Mouse (Mus musculus): Measurements from ENCODE around the gene Sgcd. TPM values are rescaled to one million over a fixed set of nuclear protein-coding genes. Genes with fewer than 3 reads are reported as not detected.

Gene Sgcd
- polyA plus RNA-seq, 1 experiment from 2014 or later, result 0.09 TPM

DNA sequence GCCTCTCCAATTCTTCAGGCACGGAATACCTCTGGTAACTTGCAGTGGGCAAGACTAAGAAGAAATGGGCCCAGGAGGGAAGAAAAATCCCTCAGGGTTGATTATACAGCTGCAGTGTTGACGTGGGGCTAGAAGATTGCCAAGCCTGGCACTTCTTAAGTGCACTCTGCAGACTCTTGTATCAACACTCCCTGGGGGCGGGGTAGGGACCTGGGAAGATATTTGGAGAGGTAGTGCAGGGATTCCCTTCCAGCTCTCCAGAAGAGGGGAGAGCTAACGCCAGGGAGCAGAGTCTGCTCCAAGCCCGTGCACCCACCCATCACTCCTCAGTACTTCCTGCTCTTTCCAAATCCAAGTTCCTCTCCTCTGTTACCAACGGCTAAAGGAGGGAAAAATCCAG is 967.9 kb downstream of the Sgcd start:
- no peak for TF ChIP-seq CTCF (IDR thresholded peaks at IDR 0.05; ENCODE audit: low read depth)
- TF ChIP-seq EP300 (IDR thresholded peaks at IDR 0.05; ENCODE audit: low read depth), result no peak
- Histone ChIP-seq H3K4me3 (ENCODE audit: low read depth, low read length) (no peak overlapping the region), H3K27ac (ENCODE audit: low read depth) (no peak overlapping the region), H3K4me2 (ENCODE audit: low read depth, low read length) (no peak overlapping the region), H3K4me1 (ENCODE audit: insufficient read depth) (no peaks in the 10 kb centered on the region), H3K9ac (replicated peaks) (no peak overlapping the region), H3K9me3 (ENCODE audit: low read length) (no peaks in the 10 kb centered on the region), H3K27me3 (ENCODE audit: insufficient read depth, low read length) (no peaks in the 10 kb centered on the region), H3K36me3 (replicated peaks; ENCODE audit: insufficient read depth, low read length) (no peaks in the 10 kb centered on the region)
- DNase-seq, result no peak
- WGBS (ENCODE audit: insufficient replicate concordance), result 51% methylated on average over 6 of the region's 6 CpGs
- ATAC-seq, result no peak

DNA sequence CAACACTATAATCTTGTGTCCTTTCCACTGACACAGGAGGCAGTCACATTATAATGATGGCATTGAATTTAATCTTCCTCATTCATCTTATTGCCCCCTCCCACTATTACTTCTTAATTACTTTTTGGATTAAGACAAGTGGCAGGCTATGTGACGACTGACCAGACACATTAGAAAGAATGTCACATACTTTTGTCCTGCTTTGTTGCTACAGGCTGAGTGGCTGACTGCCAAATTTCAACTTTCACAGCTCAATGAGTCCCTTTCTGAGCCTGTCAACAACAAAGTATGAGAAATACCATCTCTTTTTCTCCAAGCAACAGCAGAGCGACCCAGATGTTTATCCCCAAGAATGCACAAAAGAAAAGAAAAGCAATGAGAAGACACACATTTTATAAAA is 970.6 kb downstream of the Sgcd start:
- 71% methylated on average over 2 of the region's 2 CpGs for WGBS (ENCODE audit: insufficient replicate concordance)
- no peak for TF ChIP-seq CTCF (IDR thresholded peaks at IDR 0.05; ENCODE audit: low read depth)
- TF ChIP-seq EP300 (IDR thresholded peaks at IDR 0.05; ENCODE audit: low read depth), result no peak
- H3K4me1 ChIP-seq (ENCODE audit: insufficient read depth), result no peaks in the 10 kb centered on the region
- no peak for DNase-seq
- no peaks in the 10 kb centered on the region for H3K27me3 ChIP-seq (ENCODE audit: insufficient read depth, low read length)
- ATAC-seq, result no peak
- H3K27ac ChIP-seq (ENCODE audit: low read depth), result no peak overlapping the region
- H3K4me3 ChIP-seq (ENCODE audit: low read depth, low read length), result no peak overlapping the region
- no peak overlapping the region for H3K9ac ChIP-seq (replicated peaks)
- no peaks in the 10 kb centered on the region for H3K36me3 ChIP-seq (replicated peaks; ENCODE audit: insufficient read depth, low read length)
- H3K4me2 ChIP-seq (ENCODE audit: low read depth, low read length), result no peak overlapping the region
- no peaks in the 10 kb centered on the region for H3K9me3 ChIP-seq (ENCODE audit: low read length)

DNA sequence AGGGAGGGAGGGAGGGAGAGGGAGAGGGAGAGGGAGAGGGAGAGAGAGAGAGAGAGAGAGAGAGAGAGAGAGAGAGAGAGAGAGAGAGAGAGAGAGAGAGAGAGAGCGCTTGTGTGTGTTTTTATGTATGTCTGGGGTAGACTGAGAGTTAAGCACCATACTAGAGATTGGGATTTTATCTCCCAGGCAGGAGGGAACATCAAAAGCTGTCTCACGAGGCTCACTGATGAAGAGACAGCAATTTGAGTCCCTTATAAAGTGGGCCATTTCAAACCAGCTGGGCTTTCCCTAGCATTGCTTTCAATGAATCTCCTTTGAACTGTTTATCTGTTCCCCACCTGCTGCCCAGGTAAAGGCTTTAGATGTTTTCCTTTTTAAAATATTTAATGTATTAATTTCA is 973.1 kb downstream of the Sgcd start:
- DNase-seq (no peak), ATAC-seq (no peak)
- 76% methylated on average over 2 of the region's 2 CpGs for whole genome bisulfite sequencing (ENCODE audit: insufficient replicate concordance)
- no peaks in the 10 kb centered on the region for H3K9me3 ChIP-seq (ENCODE audit: low read length)
- no peak overlapping the region for H3K27ac ChIP-seq (ENCODE audit: low read depth)
- no peak overlapping the region for H3K4me3 ChIP-seq (ENCODE audit: low read depth, low read length)
- no peaks in the 10 kb centered on the region for H3K36me3 ChIP-seq (replicated peaks; ENCODE audit: insufficient read depth, low read length)
- no peak overlapping the region for H3K9ac ChIP-seq (replicated peaks)
- H3K4me1 ChIP-seq (ENCODE audit: insufficient read depth), result no peaks in the 10 kb centered on the region
- H3K27me3 ChIP-seq (ENCODE audit: insufficient read depth, low read length), result no peaks in the 10 kb centered on the region
- no peak overlapping the region for H3K4me2 ChIP-seq (ENCODE audit: low read depth, low read length)
- no peak for TF ChIP-seq CTCF (IDR thresholded peaks at IDR 0.05; ENCODE audit: low read depth)
- TF ChIP-seq EP300 (IDR thresholded peaks at IDR 0.05; ENCODE audit: low read depth), result no peak

DNA sequence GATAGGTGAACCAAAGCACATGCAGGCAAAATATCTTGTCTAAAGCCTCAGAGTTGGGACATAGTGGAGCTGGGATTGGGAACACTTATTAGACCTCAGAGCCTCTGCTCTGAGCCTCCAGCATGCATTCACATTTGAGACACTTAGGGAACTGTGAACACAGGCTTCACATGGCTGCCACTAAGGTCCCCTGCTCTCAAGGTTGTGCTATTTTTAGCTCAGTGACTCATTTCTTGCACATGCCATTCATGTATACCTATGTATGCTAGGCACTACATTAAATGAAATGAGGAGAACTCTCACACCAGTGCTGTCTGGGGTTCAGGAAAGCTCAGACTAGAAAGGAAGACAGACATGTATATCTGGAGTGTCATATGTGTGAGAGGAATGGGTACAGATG is 974.5 kb downstream of the Sgcd start:
- Histone ChIP-seq H3K9me3 (ENCODE audit: low read length) (no peaks in the 10 kb centered on the region), H3K36me3 (replicated peaks; ENCODE audit: insufficient read depth, low read length) (no peaks in the 10 kb centered on the region), H3K4me1 (ENCODE audit: insufficient read depth) (no peaks in the 10 kb centered on the region), H3K27me3 (ENCODE audit: insufficient read depth, low read length) (no peaks in the 10 kb centered on the region), H3K9ac (replicated peaks) (no peak overlapping the region), H3K27ac (ENCODE audit: low read depth) (no peak overlapping the region), H3K4me2 (ENCODE audit: low read depth, low read length) (no peak overlapping the region), H3K4me3 (ENCODE audit: low read depth, low read length) (no peak overlapping the region)
- DNase-seq, result no peak
- no peak for ATAC-seq
- TF ChIP-seq EP300 (IDR thresholded peaks at IDR 0.05; ENCODE audit: low read depth), result no peak
- TF ChIP-seq CTCF (IDR thresholded peaks at IDR 0.05; ENCODE audit: low read depth), result no peak

DNA sequence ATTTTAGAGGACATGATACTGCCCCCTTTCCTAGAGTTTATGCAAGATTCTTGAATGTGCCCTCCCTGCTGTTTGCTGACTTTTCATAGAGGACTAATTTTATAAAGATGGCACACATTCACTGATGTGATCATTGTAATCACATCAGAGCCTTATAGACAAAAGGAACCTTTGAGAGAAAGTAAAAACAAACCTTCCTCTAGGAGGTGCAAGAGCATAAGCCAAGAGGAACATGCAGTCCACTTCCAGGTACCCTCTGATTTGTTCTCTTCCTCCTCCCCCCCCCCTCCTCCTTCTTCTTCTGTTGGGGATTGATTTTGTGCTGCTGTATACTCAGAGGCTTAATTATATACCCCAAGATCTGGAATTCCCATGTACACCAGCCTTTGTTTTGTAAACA is 978.6 kb downstream of the Sgcd start:
- TF ChIP-seq EP300 (IDR thresholded peaks at IDR 0.05; ENCODE audit: low read depth) (no peak), CTCF (IDR thresholded peaks at IDR 0.05; ENCODE audit: low read depth) (0 out of 2 replicates have a peak, but pooled peaks have one; percentile 13)
- no peaks in the 10 kb centered on the region for H3K36me3 ChIP-seq (replicated peaks; ENCODE audit: insufficient read depth, low read length)
- H3K4me3 ChIP-seq (ENCODE audit: low read depth, low read length), result no peak overlapping the region
- no peak overlapping the region for H3K4me2 ChIP-seq (ENCODE audit: low read depth, low read length)
- no peaks in the 10 kb centered on the region for H3K4me1 ChIP-seq (ENCODE audit: insufficient read depth)
- DNase-seq, result no peak
- no peaks in the 10 kb centered on the region for H3K27me3 ChIP-seq (ENCODE audit: insufficient read depth, low read length)
- no peak overlapping the region for H3K9ac ChIP-seq (replicated peaks)
- no peak for ATAC-seq
- no peaks in the 10 kb centered on the region for H3K9me3 ChIP-seq (ENCODE audit: low read length)
- H3K27ac ChIP-seq (ENCODE audit: low read depth), result no peak overlapping the region

DNA sequence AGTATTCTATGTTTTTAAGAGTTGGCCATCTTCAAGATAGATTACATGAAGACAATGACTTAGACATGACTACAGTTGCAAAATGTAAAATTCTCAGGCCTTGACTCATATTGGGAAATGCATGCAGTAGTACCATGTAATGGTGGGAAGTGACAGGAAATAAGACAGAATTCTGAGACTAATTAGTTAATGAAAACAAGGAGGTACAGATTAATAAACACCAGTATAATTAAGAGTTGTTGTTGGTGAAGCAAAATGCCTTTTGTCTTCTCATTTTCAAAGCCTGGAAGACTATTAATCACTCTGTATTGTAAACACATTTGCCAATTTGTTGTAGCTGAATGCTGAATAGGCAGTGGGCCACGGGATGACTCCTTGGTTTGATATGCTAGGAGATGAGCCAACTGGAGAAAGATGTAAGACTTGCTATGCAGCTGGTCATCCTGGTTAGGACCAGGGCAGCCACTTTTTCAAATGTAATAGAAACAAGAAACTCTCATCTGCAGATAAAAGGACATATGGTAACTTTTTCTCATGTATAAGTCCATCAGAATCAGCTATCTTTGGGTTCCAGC is 983.4 kb downstream of the Sgcd start:
- H3K9ac ChIP-seq (replicated peaks), result no peak overlapping the region
- H3K4me1 ChIP-seq (ENCODE audit: insufficient read depth), result no peaks in the 10 kb centered on the region
- H3K9me3 ChIP-seq (ENCODE audit: low read length), result no peaks in the 10 kb centered on the region
- no peak for TF ChIP-seq CTCF (IDR thresholded peaks at IDR 0.05; ENCODE audit: low read depth)
- TF ChIP-seq EP300 (IDR thresholded peaks at IDR 0.05; ENCODE audit: low read depth), result no peak
- H3K27me3 ChIP-seq (ENCODE audit: insufficient read depth, low read length), result no peaks in the 10 kb centered on the region
- 53% methylated on average over 1 of the region's 1 CpGs for WGBS (ENCODE audit: insufficient replicate concordance)
- no peak overlapping the region for H3K27ac ChIP-seq (ENCODE audit: low read depth)
- no peak overlapping the region for H3K4me2 ChIP-seq (ENCODE audit: low read depth, low read length)
- ATAC-seq, result no peak
- DNase-seq, result no peak
- no peak overlapping the region for H3K4me3 ChIP-seq (ENCODE audit: low read depth, low read length)
- no peaks in the 10 kb centered on the region for H3K36me3 ChIP-seq (replicated peaks; ENCODE audit: insufficient read depth, low read length)

DNA sequence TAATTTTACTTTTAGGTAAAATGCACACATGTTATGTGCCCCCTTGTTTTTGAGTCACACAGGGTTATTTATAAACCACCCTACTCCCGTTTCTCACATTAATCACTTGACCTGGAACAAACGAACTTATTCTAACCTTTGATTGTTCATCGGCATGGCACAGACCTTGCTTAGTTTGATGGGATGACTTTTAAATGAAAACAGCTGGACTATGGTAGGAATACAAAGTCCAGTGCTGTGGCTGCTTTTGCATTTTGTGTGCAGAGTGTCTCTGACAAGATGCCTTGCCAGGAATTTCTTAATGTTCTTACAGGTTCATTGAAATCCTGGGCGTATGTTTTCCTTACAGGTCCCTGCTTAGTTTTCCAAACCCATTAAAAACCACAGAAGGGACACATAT is 1049.5 kb downstream of the Sgcd start:
- H3K36me3 ChIP-seq (replicated peaks; ENCODE audit: insufficient read depth, low read length), result no peaks in the 10 kb centered on the region
- H3K9me3 ChIP-seq (ENCODE audit: low read length), result no peaks in the 10 kb centered on the region
- no peaks in the 10 kb centered on the region for H3K4me1 ChIP-seq (ENCODE audit: insufficient read depth)
- no peaks in the 10 kb centered on the region for H3K27me3 ChIP-seq (ENCODE audit: insufficient read depth, low read length)
- H3K4me2 ChIP-seq (ENCODE audit: low read depth, low read length), result no peak overlapping the region
- WGBS (ENCODE audit: insufficient replicate concordance), result 54% methylated on average over 4 of the region's 4 CpGs
- DNase-seq, result no peak
- no peak for ATAC-seq
- H3K4me3 ChIP-seq (ENCODE audit: low read depth, low read length), result no peak overlapping the region
- TF ChIP-seq EP300 (IDR thresholded peaks at IDR 0.05; ENCODE audit: low read depth) (no peak), CTCF (IDR thresholded peaks at IDR 0.05; ENCODE audit: low read depth) (no peak)
- H3K27ac ChIP-seq (ENCODE audit: low read depth), result no peak overlapping the region
- no peak overlapping the region for H3K9ac ChIP-seq (replicated peaks)
